18 mouse cellular contexts compared by ENCODE assay signal in genomic region chr17:26893492-26893891, GRCm38 (mm10). TPM values are rescaled to one million over a fixed set of nuclear protein-coding genes. Genes with fewer than 3 reads are reported as not detected.
A peak's percentile ranks its signal among the peaks of the same experiment; 100 is the strongest.
DNase-seq lines count a peak whose midpoint lies in the region; ATAC-seq and TF ChIP-seq lines count a peak whose summit lies in the region.
"Had no signal": no experiment of that assay in that cellular context is flagged by ENCODE, and none has a peak within 500 bp of the region (broad histone marks: within the 10 kb centered on the region; RNA-seq: fewer than 3 reads in every experiment).

No protein-coding gene starts in this region.

- H3K4me2 ChIP-seq in forebrain, embryonic 15.5 days (replicated peaks), result no peak overlapping the region
- H3K4me2 ChIP-seq in forebrain, embryonic 12.5 days, result no peak overlapping the region
- H3K4me2 ChIP-seq in hindbrain, postnatal 0 days (ENCODE audit: low read depth, low read length), result no peak overlapping the region
- H3K4me2 ChIP-seq in hindbrain, embryonic 14.5 days (replicated peaks), result no peak overlapping the region
- H3K4me2 ChIP-seq in heart, embryonic 16.5 days (ENCODE audit: low read depth, low read length), result peak overlapping the region; percentile 58; the same call in 1 of the 2 replicates
- H3K4me2 ChIP-seq: embryonic facial prominence, embryonic 12.5 days; liver, embryonic 15.5 days; midbrain, embryonic 11.5 days had no signal

- ATAC-seq in forebrain, embryonic 15.5 days (replicated peaks), result no peak
- ATAC-seq in forebrain, embryonic 12.5 days (ENCODE audit: low FRiP score), result no peak
- peak; percentile 45; the same call in 1 of the 2 replicates for ATAC-seq in hindbrain, postnatal 0 days
- ATAC-seq in hindbrain, embryonic 14.5 days (ENCODE audit: low FRiP score), result no peak
- no peak for ATAC-seq in heart, embryonic 16.5 days (replicated peaks; ENCODE audit: extremely low read depth, insufficient read depth, low FRiP score)

- WGBS in forebrain, embryonic 15.5 days, result 37% methylated on average over 6 of the region's 6 CpGs
- WGBS in forebrain, embryonic 12.5 days, result 60% methylated on average over 6 of the region's 6 CpGs
- 28% methylated on average over 6 of the region's 6 CpGs for WGBS in hindbrain, postnatal 0 days
- WGBS in hindbrain, embryonic 14.5 days, result 39% methylated on average over 6 of the region's 6 CpGs
- WGBS in heart, embryonic 16.5 days, result 41% methylated on average over 6 of the region's 6 CpGs

- no peaks in the 10 kb centered on the region for H3K36me3 ChIP-seq in forebrain, embryonic 15.5 days
- no peaks in the 10 kb centered on the region for H3K36me3 ChIP-seq in forebrain, embryonic 12.5 days (replicated peaks)
- no peaks in the 10 kb centered on the region for H3K36me3 ChIP-seq in hindbrain, postnatal 0 days (ENCODE audit: insufficient read depth, low read length)
- no peaks in the 10 kb centered on the region for H3K36me3 ChIP-seq in hindbrain, embryonic 14.5 days (replicated peaks; ENCODE audit: control insufficient read depth, insufficient read depth)
- no peaks in the 10 kb centered on the region for H3K36me3 ChIP-seq in heart, embryonic 16.5 days (ENCODE audit: control insufficient read depth, insufficient read depth)
- H3K36me3 ChIP-seq: embryonic facial prominence, embryonic 12.5 days; liver, embryonic 15.5 days had no signal

- DNase-seq in hindbrain, postnatal 0 days (ENCODE audit: low spot score), result peak; percentile 25
- no peak for DNase-seq in hindbrain, embryonic 14.5 days (ENCODE audit: low spot score)
- peak; percentile 52 for DNase-seq in brain, adult 2 months (ENCODE audit: low read depth, low spot score)
- DNase-seq in cerebellum, adult 8-10 months, result no peak
- no peak for DNase-seq in ovary, postnatal 36 days (ENCODE audit: low spot score)
- DNase-seq: adrenal gland, postnatal 10 days; cerebellum, postnatal 25 days; lung, postnatal 36 days had no signal

- peak overlapping the region; percentile 83 for H3K27ac ChIP-seq in forebrain, embryonic 15.5 days (replicated peaks)
- no peak overlapping the region for H3K27ac ChIP-seq in forebrain, embryonic 12.5 days
- H3K27ac ChIP-seq in hindbrain, postnatal 0 days, result no peak overlapping the region
- no peak overlapping the region for H3K27ac ChIP-seq in hindbrain, embryonic 14.5 days
- peak overlapping the region; percentile 97 for H3K27ac ChIP-seq in heart, embryonic 16.5 days (ENCODE audit: low read length)
- H3K27ac ChIP-seq: embryonic facial prominence, embryonic 12.5 days; liver, embryonic 15.5 days had no signal

- no peak overlapping the region for H3K4me3 ChIP-seq in forebrain, embryonic 15.5 days
- H3K4me3 ChIP-seq in forebrain, embryonic 12.5 days (replicated peaks), result no peak overlapping the region
- H3K4me3 ChIP-seq in hindbrain, postnatal 0 days (ENCODE audit: low read length), result no peak overlapping the region
- H3K4me3 ChIP-seq in hindbrain, embryonic 14.5 days (replicated peaks; ENCODE audit: low read length), result no peak overlapping the region
- H3K4me3 ChIP-seq in heart, embryonic 16.5 days (ENCODE audit: low read length), result no peak overlapping the region
- H3K4me3 ChIP-seq: embryonic facial prominence, embryonic 12.5 days; liver, embryonic 15.5 days had no signal

- peaks cover 25% of the 10 kb centered on the region for H3K4me1 ChIP-seq in forebrain, embryonic 15.5 days
- peaks cover 16% of the 10 kb centered on the region for H3K4me1 ChIP-seq in forebrain, embryonic 12.5 days
- H3K4me1 ChIP-seq in hindbrain, postnatal 0 days (ENCODE audit: insufficient read depth, low read length), result peaks cover 10% of the 10 kb centered on the region
- H3K4me1 ChIP-seq in hindbrain, embryonic 14.5 days (replicated peaks; ENCODE audit: control insufficient read depth, insufficient read depth, low read length), result peaks cover 14% of the 10 kb centered on the region
- peaks cover 29% of the 10 kb centered on the region for H3K4me1 ChIP-seq in heart, embryonic 16.5 days (ENCODE audit: control insufficient read depth, insufficient read depth, low read length)
- H3K4me1 ChIP-seq: liver, embryonic 15.5 days had no signal

- H3K9ac ChIP-seq in forebrain, embryonic 15.5 days (replicated peaks), result no peak overlapping the region
- H3K9ac ChIP-seq in forebrain, embryonic 12.5 days, result no peak overlapping the region
- no peak overlapping the region for H3K9ac ChIP-seq in hindbrain, postnatal 0 days (replicated peaks; ENCODE audit: low read length)
- no peak overlapping the region for H3K9ac ChIP-seq in hindbrain, embryonic 14.5 days
- peak overlapping the region; percentile 8; the same call in 1 of the 2 replicates for H3K9ac ChIP-seq in heart, embryonic 16.5 days (ENCODE audit: low read length)
- H3K9ac ChIP-seq: embryonic facial prominence, embryonic 12.5 days; liver, embryonic 15.5 days had no signal

- H3K27me3 ChIP-seq in forebrain, embryonic 15.5 days, result no peaks in the 10 kb centered on the region
- H3K27me3 ChIP-seq in forebrain, embryonic 12.5 days, result peaks cover 13% of the 10 kb centered on the region; the same call in 1 of the 2 replicates
- H3K27me3 ChIP-seq in hindbrain, postnatal 0 days (ENCODE audit: insufficient read depth, low read length), result no peaks in the 10 kb centered on the region; the same call in 1 of the 2 replicates
- no peaks in the 10 kb centered on the region for H3K27me3 ChIP-seq in hindbrain, embryonic 14.5 days (ENCODE audit: control insufficient read depth, insufficient read depth, low read length)
- no peaks in the 10 kb centered on the region for H3K27me3 ChIP-seq in heart, embryonic 16.5 days (ENCODE audit: control insufficient read depth, insufficient read depth, low read length)

- TF ChIP-seq CTCF in hindbrain, postnatal 0 days (IDR thresholded peaks at IDR 0.05; ENCODE audit: low read depth), result no peak

- H3K9me3 ChIP-seq in forebrain, embryonic 15.5 days, result no peaks in the 10 kb centered on the region
- no peaks in the 10 kb centered on the region for H3K9me3 ChIP-seq in forebrain, embryonic 12.5 days
- H3K9me3 ChIP-seq in hindbrain, postnatal 0 days (ENCODE audit: low read length), result no peaks in the 10 kb centered on the region
- H3K9me3 ChIP-seq in hindbrain, embryonic 14.5 days (ENCODE audit: control insufficient read depth, low read length), result no peaks in the 10 kb centered on the region
- H3K9me3 ChIP-seq in heart, embryonic 16.5 days (replicated peaks; ENCODE audit: control insufficient read depth, low read length), result no peaks in the 10 kb centered on the region; the same call in 1 of the 2 replicates
- H3K9me3 ChIP-seq: embryonic facial prominence, embryonic 12.5 days; liver, embryonic 15.5 days had no signal

RNA-seq across cellular contexts. Expression of gene Kifc5b, which starts 23.4 kb away (rescaled TPM):
- polyA plus RNA-seq in forebrain, embryonic 15.5 days (2015; fragmentation: Nextera tagmentation; extraction: Ambion mirVana), result 4.3 and 5.5 TPM in 2 replicates
- polyA plus RNA-seq in forebrain, embryonic 12.5 days (2016; fragmentation: Nextera tagmentation; extraction: Ambion mirVana), result 9.7 and 9.8 TPM in 2 replicates
- total RNA-seq in hindbrain, postnatal 0 days (2014; rRNA removed), result 1.6 and 4.7 TPM in 2 replicates
- polyA plus RNA-seq in hindbrain, postnatal 0 days (2015; fragmentation: Nextera tagmentation; extraction: Ambion mirVana), result 3.2 TPM in 2 replicates
- 0.90 and 2.1 TPM in 2 replicates for polyA plus RNA-seq in hindbrain, embryonic 14.5 days (2014; fragmentation: Nextera tagmentation; extraction: Ambion mirVana)
- polyA plus RNA-seq in heart, embryonic 16.5 days (2015; fragmentation: Nextera tagmentation; extraction: Ambion mirVana), result 6.2 and 6.9 TPM in 2 replicates

RNA-seq across cellular contexts. Expression of gene Phf1, which starts 39.4 kb away (rescaled TPM):
- 17.2 and 18.3 TPM in 2 replicates for polyA plus RNA-seq in forebrain, embryonic 15.5 days (2015; fragmentation: Nextera tagmentation; extraction: Ambion mirVana)
- polyA plus RNA-seq in forebrain, embryonic 12.5 days (2016; fragmentation: Nextera tagmentation; extraction: Ambion mirVana), result 8.6 and 8.8 TPM in 2 replicates
- total RNA-seq in hindbrain, postnatal 0 days (2014; rRNA removed), result 45.7 and 49.5 TPM in 2 replicates
- polyA plus RNA-seq in hindbrain, postnatal 0 days (2015; fragmentation: Nextera tagmentation; extraction: Ambion mirVana), result 30.0 and 30.8 TPM in 2 replicates
- polyA plus RNA-seq in hindbrain, embryonic 14.5 days (2014; fragmentation: Nextera tagmentation; extraction: Ambion mirVana), result 20.6 and 23.3 TPM in 2 replicates
- polyA plus RNA-seq in heart, embryonic 16.5 days (2015; fragmentation: Nextera tagmentation; extraction: Ambion mirVana), result 7.5 and 8.7 TPM in 2 replicates

RNA-seq across cellular contexts. Expression of gene Cuta, which starts 45.9 kb away (rescaled TPM):
- polyA plus RNA-seq in forebrain, embryonic 15.5 days (2015; fragmentation: Nextera tagmentation; extraction: Ambion mirVana), result 144 and 150 TPM in 2 replicates
- polyA plus RNA-seq in forebrain, embryonic 12.5 days (2016; fragmentation: Nextera tagmentation; extraction: Ambion mirVana), result 155 and 161 TPM in 2 replicates
- 59.0 and 63.8 TPM in 2 replicates for total RNA-seq in hindbrain, postnatal 0 days (2014; rRNA removed)
- 149 and 152 TPM in 2 replicates for polyA plus RNA-seq in hindbrain, postnatal 0 days (2015; fragmentation: Nextera tagmentation; extraction: Ambion mirVana)
- 112 and 113 TPM in 2 replicates for polyA plus RNA-seq in hindbrain, embryonic 14.5 days (2014; fragmentation: Nextera tagmentation; extraction: Ambion mirVana)
- 163 and 169 TPM in 2 replicates for polyA plus RNA-seq in heart, embryonic 16.5 days (2015; fragmentation: Nextera tagmentation; extraction: Ambion mirVana)

RNA-seq across cellular contexts. Expression of gene Syngap1, which starts 47.6 kb away (rescaled TPM):
- polyA plus RNA-seq in forebrain, embryonic 15.5 days (2015; fragmentation: Nextera tagmentation; extraction: Ambion mirVana), result 6.5 and 7.3 TPM in 2 replicates
- polyA plus RNA-seq in forebrain, embryonic 12.5 days (2016; fragmentation: Nextera tagmentation; extraction: Ambion mirVana), result 3.9 and 4.8 TPM in 2 replicates
- 53.4 and 74.2 TPM in 2 replicates for total RNA-seq in hindbrain, postnatal 0 days (2014; rRNA removed)
- 4.4 and 5.3 TPM in 2 replicates for polyA plus RNA-seq in hindbrain, postnatal 0 days (2015; fragmentation: Nextera tagmentation; extraction: Ambion mirVana)
- polyA plus RNA-seq in hindbrain, embryonic 14.5 days (2014; fragmentation: Nextera tagmentation; extraction: Ambion mirVana), result 4.3 and 5.0 TPM in 2 replicates
- polyA plus RNA-seq in heart, embryonic 16.5 days (2015; fragmentation: Nextera tagmentation; extraction: Ambion mirVana), result 1.2 and 1.3 TPM in 2 replicates

RNA-seq across cellular contexts. Expression of gene Nkx2-5, which starts 48.7 kb away (rescaled TPM):
- polyA plus RNA-seq in forebrain, embryonic 15.5 days (2015; fragmentation: Nextera tagmentation; extraction: Ambion mirVana), result 0.59 TPM in 1 of 2 replicates, not detected in the other
- polyA plus RNA-seq in forebrain, embryonic 12.5 days (2016; fragmentation: Nextera tagmentation; extraction: Ambion mirVana), result not detected in 2 replicates
- not detected in 2 replicates for total RNA-seq in hindbrain, postnatal 0 days (2014; rRNA removed)
- not detected in 2 replicates for polyA plus RNA-seq in hindbrain, postnatal 0 days (2015; fragmentation: Nextera tagmentation; extraction: Ambion mirVana)
- polyA plus RNA-seq in hindbrain, embryonic 14.5 days (2014; fragmentation: Nextera tagmentation; extraction: Ambion mirVana), result not detected in 2 replicates
- polyA plus RNA-seq in heart, embryonic 16.5 days (2015; fragmentation: Nextera tagmentation; extraction: Ambion mirVana), result 123 and 132 TPM in 2 replicates
- total RNA-seq: adrenal gland, postnatal 10 days; gastrocnemius, postnatal 4 days; left cerebral cortex, postnatal 14 days had no signal
- polyA plus RNA-seq: frontal cortex, adult 2 months; kidney, embryonic 14.5 days; midbrain, embryonic 11.5 days had no signal

Comparison
In these comparisons a context has a peak if more than half of its experiments do, and no peak if none do; other contexts are left out.
1. H3K27ac ChIP-seq: peak in forebrain, embryonic 15.5 days (single experiment) and heart, embryonic 16.5 days (single experiment); none in forebrain, embryonic 12.5 days (single experiment), hindbrain, postnatal 0 days (single experiment) and hindbrain, embryonic 14.5 days (single experiment).
2. DNase-seq: peak in hindbrain, postnatal 0 days (single experiment) and brain, adult 2 months (single experiment); none in hindbrain, embryonic 14.5 days (single experiment), cerebellum, adult 8-10 months (single experiment) and ovary, postnatal 36 days (single experiment).